Mouse (Mus musculus) bone marrow macrophage, adult 2 months (primary cell): ENCODE data around the gene Fto.

ENCODE experiments used
- CTCF ChIP-seq: IDR thresholded peaks from 2 replicates; pipeline ENCODE4 v1.5.1; 2012; ENCODE audit warnings: low read depth, mild to moderate bottlenecking, low read length, moderate library complexity
- POLR2A ChIP-seq: IDR thresholded peaks from 2 replicates; pipeline ENCODE4 v1.6.1; 2012; ENCODE audit warnings: mild to moderate bottlenecking, low read depth, low read length, borderline replicate concordance

DNA sequence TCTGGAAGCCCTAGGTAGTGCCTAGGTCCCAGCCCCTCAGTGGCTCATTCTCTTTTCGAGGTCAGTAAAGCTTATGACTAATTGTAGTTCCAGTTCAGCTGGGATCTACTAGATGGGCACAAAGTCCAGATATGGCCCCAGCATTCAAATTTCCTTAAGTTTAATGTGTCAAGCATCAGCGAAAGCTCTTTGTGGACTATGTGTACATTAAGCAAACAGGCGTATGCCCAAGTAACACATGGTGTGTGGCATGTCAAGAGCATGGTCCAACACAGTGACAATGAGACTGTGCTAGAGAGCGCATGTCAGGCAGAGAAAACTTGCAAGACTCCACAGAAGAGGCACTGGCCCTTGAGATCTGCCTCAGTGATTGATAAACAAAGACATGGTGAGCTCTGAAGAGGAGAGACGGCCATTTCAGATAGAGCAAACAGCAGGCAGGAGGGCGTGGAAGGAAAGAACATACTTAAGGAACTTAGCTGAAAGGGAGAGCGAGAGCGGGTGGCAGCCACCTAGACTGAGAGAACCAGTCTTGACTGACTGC lies 192.2 kb downstream of the Fto start:
- TF ChIP-seq POLR2A (no peak), CTCF (no peak)
